Mouse (Mus musculus) G1E (cell line): ENCODE data around the gene Mkks. TPM values are rescaled to one million over a fixed set of nuclear protein-coding genes. Genes with fewer than 3 reads are reported as not detected.

Experiments used
- ATAC-seq: 2 replicates; pipeline ENCODE4 v1.8.0; 2016; ENCODE audit warnings: mild to moderate bottlenecking; ENCODE audit not compliant: insufficient number of reproducible peaks, poor library complexity, low FRiP score, severe bottlenecking; ENCODE audit errors: extremely low read depth
- DNase-seq: peaks from one replicate; pipeline ENCODE4 v3.0.0; 2012; ENCODE audit warnings: low spot score
- H3K27me3 ChIP-seq: 2 replicates; pipeline ENCODE4 v1.6.1; 2012; ENCODE audit warnings: mild to moderate bottlenecking, low read length, inconsistent platforms; ENCODE audit not compliant: insufficient read depth
- H3K36me3 ChIP-seq: replicated peaks from 2 replicates; pipeline ENCODE3; 2012; ENCODE audit warnings: mild to moderate bottlenecking, inconsistent platforms
- H3K4me1 ChIP-seq: 2 replicates; pipeline ENCODE4 v1.6.1; 2012; ENCODE audit warnings: low read depth, low read length, inconsistent platforms, mixed read lengths; ENCODE audit not compliant: insufficient read depth
- H3K4me3 ChIP-seq: 2 replicates; pipeline ENCODE4 v1.5.1; 2012; ENCODE audit warnings: low read depth, mild to moderate bottlenecking, inconsistent platforms, low read length, moderate library complexity, mixed read lengths
- H3K9me3 ChIP-seq: replicated peaks from 2 replicates; pipeline ENCODE4 v1.6.1; 2012; ENCODE audit warnings: inconsistent platforms
- CTCF ChIP-seq: IDR thresholded peaks from 2 replicates; pipeline ENCODE4 v1.5.1; 2012; ENCODE audit warnings: low read depth, low read length, inconsistent platforms, mixed read lengths
- GATA1 ChIP-seq: IDR thresholded peaks from 2 replicates; pipeline ENCODE4 v1.6.1; 2012; ENCODE audit warnings: borderline replicate concordance, low read length, inconsistent platforms, mixed read lengths
- GATA2 ChIP-seq: IDR thresholded peaks from 2 replicates; pipeline ENCODE4 v1.6.1; 2012; ENCODE audit warnings: low read depth, low read length, inconsistent platforms, borderline replicate concordance
- POLR2AphosphoS5 ChIP-seq: IDR thresholded peaks from 2 replicates; pipeline ENCODE4 v1.6.1; 2012; ENCODE audit warnings: low read depth, low read length, inconsistent platforms; ENCODE audit not compliant: insufficient replicate concordance
- TAL1 ChIP-seq: conservative IDR thresholded peaks from 2 replicates; pipeline ENCODE4 v1.6.1; 2012; ENCODE audit warnings: low read depth, low read length, inconsistent platforms, mixed read lengths
- polyA plus RNA-seq: library from polyadenylated mRNA; stranded (reverse); fragments of >175 nt; gene quantifications from 2 replicates; pipeline ENCODE4 v1.2.3, GENCODE M21; 2012
- total RNA-seq, 2 experiments: library from RNA; stranded (forward) in 1 of 2; stranded (reverse) in 1 of 2; fragments of 200-1000 nt in 1 of 2; fragments of >200 nt in 1 of 2; fragmentation: Nextera tagmentation in 1 of 2; gene quantifications; 2 replicates each; pipeline ENCODE4 v1.2.3; 2014 to 2017

The Mkks gene
- total and polyA plus RNA-seq, 3 experiments: 0.17 to 14.8 (median 6.6) TPM

- DNase-seq: no peak
- Histone ChIP-seq H3K9me3 (no peaks in the 10 kb centered on the region), H3K36me3 (peaks cover 25% of the 10 kb centered on the region), H3K27me3 (no peaks in the 10 kb centered on the region), H3K4me3 (no peak overlapping the region), H3K4me1 (peaks cover 2% of the 10 kb centered on the region; the same call in 1 of the 2 replicates)
- TF ChIP-seq TAL1: no peak
- TF ChIP-seq GATA2: no peak
- TF ChIP-seq CTCF: no peak
- no peak for TF ChIP-seq GATA1
- TF ChIP-seq POLR2AphosphoS5: no peak
- ATAC-seq: no peak
Measured at GRCm38 (mm10) chr2:136914334-136914902, 23.2 kb upstream of the Mkks start.

GRCm38 (mm10) chr2:136913021-136913420 lies 21.8 kb upstream of the Mkks start:
- no peaks in the 10 kb centered on the region for H3K27me3 ChIP-seq
- H3K4me1 ChIP-seq: no peaks in the 10 kb centered on the region
- no peaks in the 10 kb centered on the region for H3K9me3 ChIP-seq
- no peak for ATAC-seq
- H3K4me3 ChIP-seq: no peak overlapping the region
- H3K36me3 ChIP-seq: peaks cover 23% of the 10 kb centered on the region
- TF ChIP-seq POLR2AphosphoS5 (no peak), CTCF (no peak), TAL1 (no peak), GATA2 (no peak), GATA1 (no peak)
- DNase-seq: no peak

- H3K4me1 ChIP-seq: no peaks in the 10 kb centered on the region
- ATAC-seq: no peak
- TF ChIP-seq CTCF (no peak), POLR2AphosphoS5 (no peak), TAL1 (no peak), GATA2 (no peak), GATA1 (no peak)
- no peaks in the 10 kb centered on the region for H3K9me3 ChIP-seq
- H3K4me3 ChIP-seq: no peak overlapping the region
- peaks cover 22% of the 10 kb centered on the region for H3K36me3 ChIP-seq
- H3K27me3 ChIP-seq: no peaks in the 10 kb centered on the region
- no peak for DNase-seq
Measured at GRCm38 (mm10) chr2:136911958-136912411, 20.8 kb upstream of the Mkks start.

GRCm38 (mm10) chr2:136909298-136909697 lies 18.1 kb upstream of the Mkks start:
- Histone ChIP-seq H3K4me3 (no peak overlapping the region), H3K9me3 (no peaks in the 10 kb centered on the region), H3K4me1 (no peaks in the 10 kb centered on the region), H3K36me3 (peaks cover 27% of the 10 kb centered on the region), H3K27me3 (no peaks in the 10 kb centered on the region)
- no peak for TF ChIP-seq GATA1
- no peak for TF ChIP-seq GATA2
- no peak for TF ChIP-seq POLR2AphosphoS5
- no peak for TF ChIP-seq TAL1
- TF ChIP-seq CTCF: no peak
- ATAC-seq: no peak
- DNase-seq: no peak

GRCm38 (mm10) chr2:136908596-136908995 lies 17.4 kb upstream of the Mkks start:
- no peak for DNase-seq
- no peak for TF ChIP-seq POLR2AphosphoS5
- no peak for TF ChIP-seq GATA2
- TF ChIP-seq TAL1: no peak
- no peaks in the 10 kb centered on the region for H3K9me3 ChIP-seq
- no peaks in the 10 kb centered on the region for H3K4me1 ChIP-seq
- no peak overlapping the region for H3K4me3 ChIP-seq
- H3K36me3 ChIP-seq: peaks cover 25% of the 10 kb centered on the region
- no peaks in the 10 kb centered on the region for H3K27me3 ChIP-seq
- ATAC-seq: no peak

- ATAC-seq (no peak), DNase-seq (no peak)
- H3K4me1 ChIP-seq: peaks cover 11% of the 10 kb centered on the region
- H3K9me3 ChIP-seq: no peaks in the 10 kb centered on the region
- H3K4me3 ChIP-seq: no peak overlapping the region
- no peak for TF ChIP-seq GATA2
- no peak for TF ChIP-seq POLR2AphosphoS5
- no peak for TF ChIP-seq TAL1
- TF ChIP-seq GATA1: no peak
- no peak for TF ChIP-seq CTCF
- peaks cover 5% of the 10 kb centered on the region for H3K36me3 ChIP-seq
- no peaks in the 10 kb centered on the region for H3K27me3 ChIP-seq
Measured at GRCm38 (mm10) chr2:136896131-136896530, 4.9 kb upstream of the Mkks start.

GRCm38 (mm10) chr2:136894494-136894893 lies 3.3 kb upstream of the Mkks start:
- Histone ChIP-seq H3K27me3 (no peaks in the 10 kb centered on the region), H3K36me3 (peaks cover 5% of the 10 kb centered on the region), H3K9me3 (no peaks in the 10 kb centered on the region), H3K4me1 (peaks cover 18% of the 10 kb centered on the region), H3K4me3 (no peak overlapping the region)
- TF ChIP-seq TAL1 (no peak), GATA1 (no peak), CTCF (no peak), POLR2AphosphoS5 (no peak)
- no peak for ATAC-seq
- DNase-seq: no peak
